Mouse (Mus musculus) neural tube, embryonic 11.5 days (tissue): ENCODE measurements around the gene Srcin1. TPM values are rescaled to one million over a fixed set of nuclear protein-coding genes. Genes with fewer than 3 reads are reported as not detected.

Source experiments
- ATAC-seq: fragments of 200-750 bp; cut with Nextera tagmentation; 2 replicates; pipeline ENCODE4 v1.8.0; 2017; ENCODE audit warnings: moderate number of reproducible peaks, mild to moderate bottlenecking, moderate TSS enrichment, moderate library complexity; ENCODE audit not compliant: insufficient read depth, low FRiP score, low TSS enrichment
- DNase-seq: peaks from one replicate; pipeline ENCODE4 v3.0.0-alpha.2; 2015; ENCODE audit warnings: low spot score
- H3K27ac ChIP-seq: fragments of 300-500 bp; sonication (generic); 2 replicates; pipeline ENCODE4 v1.5.1; 2014; ENCODE audit warnings: low read depth, mild to moderate bottlenecking, low read length
- H3K27me3 ChIP-seq: fragments of 300-500 bp; sonication (generic); 2 replicates; pipeline ENCODE4 v1.6.1; 2014; ENCODE audit warnings: mild to moderate bottlenecking, low read length, mixed read lengths; ENCODE audit not compliant: control insufficient read depth, insufficient read depth
- H3K36me3 ChIP-seq: fragments of 300-500 bp; sonication (generic); 2 replicates; pipeline ENCODE4 v1.6.1; 2014; ENCODE audit warnings: mild to moderate bottlenecking, low read length, moderate library complexity, mixed read lengths; ENCODE audit not compliant: control insufficient read depth, insufficient read depth
- H3K4me1 ChIP-seq: fragments of 300-500 bp; sonication (generic); 2 replicates; pipeline ENCODE4 v1.6.1; 2014; ENCODE audit warnings: low read length, mixed read lengths; ENCODE audit not compliant: control insufficient read depth, insufficient read depth
- H3K4me2 ChIP-seq: fragments of 300-500 bp; sonication (generic); 2 replicates; pipeline ENCODE4 v1.6.1; 2014; ENCODE audit warnings: low read depth, mild to moderate bottlenecking, moderate library complexity
- H3K4me3 ChIP-seq: fragments of 300-500 bp; sonication (generic); 2 replicates; pipeline ENCODE4 v1.5.1; 2014; ENCODE audit warnings: low read depth, low read length
- H3K9ac ChIP-seq: fragments of 300-500 bp; sonication (generic); 2 replicates; pipeline ENCODE4 v1.6.1; 2014; ENCODE audit warnings: mild to moderate bottlenecking, low read length
- H3K9me3 ChIP-seq: fragments of 300-500 bp; sonication (generic); 2 replicates; pipeline ENCODE4 v1.6.1; 2016; ENCODE audit warnings: low read length; ENCODE audit not compliant: control insufficient read depth
- WGBS: fragments of 180-500 bp; shearing (Covaris S2); extraction: QIAGEN DNeasy Blood & Tissue Kit; methylation state at CpG from one replicate; pipeline ENCODE4 v1.1.7; 2014; 5-methylcytosine and 5-hydroxymethylcytosine counted together
- polyA plus RNA-seq: library from polyadenylated mRNA; unstranded; fragments of >200 nt; fragmentation: Nextera tagmentation; extraction: Ambion mirVana; gene quantifications from 2 replicates; pipeline ENCODE4 v1.2.1, GENCODE M21; 2014

Gene Srcin1
- polyA plus RNA-seq, 1 experiment from 2014 or later = 2.5 TPM

DNA sequence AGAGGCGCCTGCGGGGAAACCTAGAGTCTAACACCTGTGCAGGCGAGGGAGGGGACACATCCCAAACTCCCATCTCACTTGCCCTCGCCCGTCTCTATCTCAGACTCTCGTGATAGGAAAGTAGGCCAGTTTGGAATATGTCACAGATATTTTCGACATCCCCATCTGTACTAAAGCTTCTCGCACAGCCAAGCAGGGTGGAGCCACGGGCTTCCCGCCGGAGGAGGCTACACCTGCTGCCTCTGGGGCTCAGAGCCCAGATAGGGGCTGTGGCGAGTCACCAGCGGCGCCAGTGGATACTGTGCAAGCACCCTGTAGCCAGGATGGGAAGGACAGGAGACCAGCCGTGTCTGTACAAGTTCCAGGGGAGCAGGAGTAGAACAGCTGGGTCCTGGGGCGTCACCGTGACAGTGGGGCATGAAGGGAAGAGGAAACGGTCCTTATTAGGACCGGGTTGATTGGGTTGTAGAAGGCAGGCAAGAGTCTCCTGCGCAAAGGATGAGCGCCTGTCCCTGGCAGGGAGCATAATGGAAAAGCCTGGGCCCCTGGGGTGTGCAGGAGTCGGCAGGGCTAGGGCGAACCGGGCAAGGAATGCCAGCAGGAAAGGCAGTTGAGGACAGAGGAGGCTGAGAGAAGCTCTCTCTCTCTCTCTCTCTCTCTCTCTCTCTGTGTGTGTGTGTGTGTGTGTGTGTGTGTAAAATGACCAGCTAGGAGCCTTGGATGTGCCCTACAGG lies 14.4 kb upstream of the Srcin1 start:
- H3K4me2 ChIP-seq = no peak overlapping the region
- H3K27ac ChIP-seq = 0 out of 2 replicates have a peak overlapping the region, but pooled peaks have one; percentile 20
- WGBS = 37% methylated on average over 24 of the region's 24 CpGs

DNA sequence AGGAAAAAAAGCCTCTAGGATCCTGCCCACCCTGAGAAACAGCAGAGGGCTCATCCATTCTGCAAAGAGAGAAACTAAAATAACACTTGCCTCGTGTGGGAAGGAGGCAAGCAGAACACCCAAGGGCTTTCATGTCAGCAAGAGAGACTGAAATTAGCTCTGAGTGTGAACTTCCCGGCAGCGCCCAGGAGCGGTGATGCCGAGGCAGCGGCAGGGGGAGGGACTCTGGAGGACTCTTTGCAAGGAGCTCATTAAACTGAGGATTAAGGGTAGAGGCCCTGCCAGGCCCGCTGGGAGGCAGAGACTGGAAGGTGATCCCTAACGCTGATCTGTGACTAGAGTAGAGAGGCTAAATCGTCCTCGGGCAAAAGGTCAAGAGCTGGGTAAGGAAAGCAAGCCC lies 13.2 kb upstream of the Srcin1 start:
- no peaks in the 10 kb centered on the region for H3K9me3 ChIP-seq
- WGBS = 4% methylated on average over 10 of the region's 10 CpGs
- no peak overlapping the region for H3K4me3 ChIP-seq
- H3K9ac ChIP-seq = no peak overlapping the region
- no peaks in the 10 kb centered on the region for H3K36me3 ChIP-seq
- 0 out of 2 replicates have a peak, but pooled peaks cover 3% of the 10 kb centered on the region for H3K4me1 ChIP-seq
- H3K4me2 ChIP-seq = no peak overlapping the region
- DNase-seq (no peak), ATAC-seq (no peak)
- H3K27ac ChIP-seq = no peak overlapping the region
- no peaks in the 10 kb centered on the region for H3K27me3 ChIP-seq

More for the DNA sequence above, 14.4 kb upstream of the Srcin1 start:
- Histone ChIP-seq H3K9me3 (no peaks in the 10 kb centered on the region), H3K9ac (peak overlapping the region; percentile 35; the same call in 1 of the 2 replicates), H3K4me1 (0 out of 2 replicates have a peak, but pooled peaks cover 3% of the 10 kb centered on the region), H3K36me3 (no peaks in the 10 kb centered on the region), H3K27me3 (no peaks in the 10 kb centered on the region), H3K4me3 (no peak overlapping the region)
- DNase-seq (no peak), ATAC-seq (no peak)

DNA sequence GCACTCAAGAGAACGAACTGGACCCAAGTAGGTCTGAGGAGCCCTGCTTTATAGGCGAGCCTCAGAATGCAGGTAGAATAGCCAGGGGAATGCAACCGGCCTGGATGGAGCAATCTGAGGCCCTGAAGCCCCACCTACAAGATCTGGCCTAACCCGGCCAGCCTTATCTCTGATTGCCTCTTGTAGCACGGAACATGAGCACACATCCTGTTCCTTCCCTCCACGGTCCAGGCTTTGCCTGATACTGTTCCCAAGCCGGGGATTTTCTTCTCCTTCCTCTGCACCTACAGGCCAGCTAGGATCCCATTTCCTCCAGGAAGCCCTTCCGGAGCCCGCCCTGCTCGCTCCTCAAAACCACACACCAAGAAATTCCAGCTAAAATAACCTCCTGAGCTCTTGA lies 9.9 kb upstream of the Srcin1 start:
- ATAC-seq (no peak), DNase-seq (no peak)
- H3K9me3 ChIP-seq = no peaks in the 10 kb centered on the region
- H3K4me3 ChIP-seq = no peak overlapping the region
- H3K9ac ChIP-seq = no peak overlapping the region
- H3K4me1 ChIP-seq = 0 out of 2 replicates have a peak, but pooled peaks cover 3% of the 10 kb centered on the region
- 71% methylated on average over 10 of the region's 10 CpGs for WGBS
- H3K27me3 ChIP-seq = no peaks in the 10 kb centered on the region
- H3K36me3 ChIP-seq = no peaks in the 10 kb centered on the region
- H3K27ac ChIP-seq = no peak overlapping the region
- no peak overlapping the region for H3K4me2 ChIP-seq

DNA sequence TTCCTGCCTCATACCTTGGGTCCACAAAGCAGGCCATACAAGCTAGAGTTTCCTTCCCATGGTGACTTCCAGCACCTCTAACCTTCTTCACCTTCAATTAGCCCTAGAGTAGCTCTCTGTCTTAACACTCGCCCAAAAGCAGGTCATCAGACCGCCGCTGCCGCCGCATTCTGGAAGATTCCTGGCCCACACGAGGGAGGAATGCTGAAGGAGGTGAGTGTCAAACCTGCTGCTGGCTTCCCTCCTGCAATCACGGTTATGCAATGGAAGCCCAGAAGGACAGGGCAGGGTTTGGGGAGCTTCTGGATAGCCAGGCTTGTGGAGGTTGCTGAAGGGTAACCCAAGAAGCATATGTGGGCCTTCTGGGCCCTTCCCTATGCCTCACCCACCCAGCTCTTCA lies 8.5 kb upstream of the Srcin1 start:
- Histone ChIP-seq H3K4me3 (no peak overlapping the region), H3K36me3 (no peaks in the 10 kb centered on the region), H3K4me2 (no peak overlapping the region), H3K9me3 (no peaks in the 10 kb centered on the region), H3K4me1 (peaks cover 3% of the 10 kb centered on the region; the same call in 1 of the 2 replicates), H3K27ac (no peak overlapping the region), H3K9ac (no peak overlapping the region), H3K27me3 (no peaks in the 10 kb centered on the region)
- ATAC-seq = no peak
- DNase-seq = no peak
- WGBS = 86% methylated on average over 7 of the region's 7 CpGs

DNA sequence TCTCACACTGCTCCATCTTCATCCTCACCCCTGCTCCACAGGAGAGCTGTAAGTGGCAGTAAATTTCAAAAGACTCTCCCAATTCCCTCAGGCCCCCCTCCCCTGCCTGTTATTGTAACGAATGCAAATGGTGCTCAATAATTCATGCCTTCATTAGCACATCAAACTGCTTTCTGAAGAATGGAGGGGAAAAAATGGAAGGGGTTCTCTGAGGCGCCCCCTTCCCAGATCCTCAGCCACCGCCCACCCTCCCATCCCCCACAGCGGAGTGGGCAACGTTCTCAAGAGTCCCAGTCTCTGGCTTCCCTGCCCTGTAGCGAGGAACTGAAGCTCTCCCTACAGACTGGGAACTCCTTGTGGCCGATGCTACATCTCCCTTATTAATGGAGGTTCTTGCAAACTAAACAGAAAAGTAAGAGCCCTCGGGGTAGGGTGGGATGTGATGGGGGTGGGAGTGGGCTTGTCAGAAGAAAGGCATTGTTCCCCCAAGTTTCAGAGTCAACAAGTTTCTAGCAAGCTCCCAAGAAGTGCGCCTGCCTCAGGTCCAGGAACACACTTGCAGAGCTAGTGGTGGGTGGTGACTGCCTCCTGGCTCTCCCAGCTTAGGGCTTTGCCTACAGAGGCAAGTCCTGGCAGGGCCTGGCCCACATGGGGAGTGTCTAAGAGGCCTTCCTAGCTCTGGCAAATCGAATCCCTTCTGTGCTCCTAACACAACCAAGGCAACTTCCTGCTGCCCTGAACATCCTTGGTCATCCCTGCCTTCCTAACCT lies 3.3 kb upstream of the Srcin1 start:
- peak; percentile 54 for DNase-seq

DNA sequence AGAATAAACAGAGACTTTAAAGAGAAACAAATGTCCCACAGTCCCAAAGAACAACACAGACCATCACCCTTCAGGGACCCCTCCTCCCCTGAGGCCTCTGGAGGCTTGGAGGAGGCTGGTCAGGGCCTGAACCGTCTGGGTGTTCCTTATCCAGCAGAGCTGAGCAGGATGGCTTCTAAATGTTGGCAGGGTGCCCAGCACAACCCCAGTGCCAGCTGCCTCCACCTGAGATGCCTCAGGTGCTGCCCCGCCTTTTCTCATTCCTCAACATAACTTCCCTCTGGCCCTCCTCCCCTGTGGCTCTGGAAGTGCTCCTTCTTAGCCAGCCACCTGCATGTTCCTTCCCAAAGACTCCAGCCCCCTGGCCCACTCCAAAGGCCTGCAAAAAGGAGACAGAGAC lies 2.3 kb upstream of the Srcin1 start:
- ATAC-seq (no peak), DNase-seq (no peak)
- Histone ChIP-seq H3K4me3 (no peak overlapping the region), H3K36me3 (no peaks in the 10 kb centered on the region), H3K4me2 (no peak overlapping the region), H3K9me3 (no peaks in the 10 kb centered on the region), H3K27me3 (peaks cover 18% of the 10 kb centered on the region), H3K9ac (no peak overlapping the region; the same call in 1 of the 2 replicates), H3K27ac (no peak overlapping the region), H3K4me1 (peaks cover 10% of the 10 kb centered on the region)
- 38% methylated on average over 2 of the region's 2 CpGs for WGBS

More for the DNA sequence above, 3.3 kb upstream of the Srcin1 start:
- WGBS = 6% methylated on average over 10 of the region's 10 CpGs
- ATAC-seq = no peak
- peaks cover 6% of the 10 kb centered on the region for H3K4me1 ChIP-seq
- no peak overlapping the region for H3K4me2 ChIP-seq
- no peak overlapping the region for H3K9ac ChIP-seq
- no peak overlapping the region for H3K4me3 ChIP-seq
- H3K36me3 ChIP-seq = no peaks in the 10 kb centered on the region
- no peaks in the 10 kb centered on the region for H3K9me3 ChIP-seq
- H3K27me3 ChIP-seq = peaks cover 9% of the 10 kb centered on the region
- H3K27ac ChIP-seq = no peak overlapping the region

DNA sequence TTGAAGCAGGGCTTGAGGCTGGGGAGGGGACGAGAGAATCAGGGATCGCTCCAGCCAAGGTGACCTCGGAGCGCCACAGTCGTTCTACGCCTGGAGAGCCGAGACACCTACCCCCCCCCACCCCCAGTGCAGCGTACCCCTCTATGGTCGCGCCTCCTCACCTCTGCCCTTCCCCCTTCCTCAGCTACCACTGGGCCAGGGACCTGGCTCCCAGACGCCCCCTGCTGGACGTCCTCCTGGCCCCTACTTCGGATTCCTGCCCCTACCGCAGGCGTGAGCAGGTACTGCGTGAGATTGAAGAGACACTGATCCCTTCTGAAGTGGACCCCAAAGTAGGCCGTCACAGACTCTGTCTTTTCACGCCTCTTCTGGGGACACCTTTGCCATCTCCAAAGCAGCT lies 348 bp downstream of the Srcin1 start:
- Histone ChIP-seq H3K9me3 (no peaks in the 10 kb centered on the region), H3K4me3 (peak overlapping the region; percentile 79), H3K4me1 (peaks cover 24% of the 10 kb centered on the region), H3K9ac (peak overlapping the region; percentile 93), H3K36me3 (no peaks in the 10 kb centered on the region), H3K27me3 (peaks cover 36% of the 10 kb centered on the region), H3K27ac (peak overlapping the region; percentile 92), H3K4me2 (peak overlapping the region; percentile 92)
- peak; percentile 92 for DNase-seq
- WGBS = under 1% methylated on average over 16 of the region's 18 CpGs
- peak; percentile 57 for ATAC-seq

DNA sequence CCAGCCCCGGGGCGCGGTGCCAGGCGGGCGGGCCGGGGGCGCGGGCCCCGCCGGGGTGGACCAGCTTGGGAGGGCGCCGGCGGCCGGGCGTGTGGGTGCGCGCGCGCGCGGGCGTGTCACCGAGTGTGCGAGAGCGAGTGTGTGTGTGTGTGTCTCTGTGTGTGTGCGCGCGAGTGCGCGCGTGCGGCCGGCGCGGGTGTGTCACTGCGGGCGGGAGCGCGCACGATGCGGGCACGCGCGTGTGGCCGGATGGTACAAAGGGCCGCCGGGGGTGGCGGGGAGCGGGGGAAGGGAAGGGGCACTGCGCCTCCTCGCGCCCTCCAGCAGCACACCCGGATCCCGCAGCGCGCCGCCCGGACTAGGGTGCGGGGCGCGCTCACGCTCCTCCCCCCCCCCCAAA lies 911 bp downstream of the Srcin1 start:
- WGBS = 2% methylated on average over 13 of the region's 62 CpGs
- ATAC-seq = peak; percentile 51

More for the DNA sequence above, 911 bp downstream of the Srcin1 start:
- Histone ChIP-seq H3K9ac (peak overlapping the region; percentile 93), H3K4me3 (peak overlapping the region; percentile 79), H3K4me1 (peaks cover 27% of the 10 kb centered on the region), H3K4me2 (peak overlapping the region; percentile 92), H3K27ac (peak overlapping the region; percentile 92), H3K9me3 (no peaks in the 10 kb centered on the region), H3K36me3 (no peaks in the 10 kb centered on the region), H3K27me3 (peaks cover 42% of the 10 kb centered on the region)
- DNase-seq = peak; percentile 88
